Mouse (Mus musculus): ENCODE data around the gene Vill. TPM values are rescaled to one million over a fixed set of nuclear protein-coding genes. Genes with fewer than 3 reads are reported as not detected.

Gene Vill
- total and polyA plus RNA-seq, 2 experiments from 2014 or later = 2.8 to 3.8 TPM

DNA sequence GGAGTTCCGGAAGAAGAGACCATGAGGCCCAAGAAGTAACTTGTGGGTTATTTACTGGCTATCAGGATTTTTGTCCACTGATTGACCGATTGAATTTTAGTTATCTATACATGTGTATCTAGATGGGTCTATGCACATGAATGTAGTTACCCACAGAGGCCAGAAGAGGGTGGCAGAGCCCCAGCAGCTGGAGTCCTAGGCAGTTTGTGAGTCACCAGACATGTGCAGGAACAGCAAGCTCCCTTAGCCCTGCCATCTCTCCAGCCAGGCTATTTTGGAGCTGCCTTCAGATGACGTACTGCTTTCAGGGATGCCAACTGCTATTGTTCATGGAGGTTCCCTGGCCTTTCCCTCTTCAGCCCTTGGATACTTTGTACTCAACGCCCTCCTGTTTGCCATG lies 55.0 kb downstream of the Vill start:
- H3K27me3 ChIP-seq (ENCODE audit: insufficient read depth, low read length) = no peaks in the 10 kb centered on the region
- peak; percentile 43 for TF ChIP-seq CTCF (IDR thresholded peaks at IDR 0.05)
- no peak overlapping the region for H3K4me3 ChIP-seq (ENCODE audit: low read depth, low read length)
- ATAC-seq (ENCODE audit: low FRiP score) (no peak), DNase-seq (ENCODE audit: low spot score) (no peak)
- no peak overlapping the region for H3K27ac ChIP-seq (ENCODE audit: low read depth, low read length)
- H3K9ac ChIP-seq (replicated peaks; ENCODE audit: low read length, poor library complexity, severe bottlenecking) = no peak overlapping the region
- whole genome bisulfite sequencing = 84% methylated on average over 4 of the region's 4 CpGs
- 0 out of 2 replicates have a peak, but pooled peaks cover 5% of the 10 kb centered on the region for H3K4me1 ChIP-seq (ENCODE audit: insufficient read depth, low read length)
- no peaks in the 10 kb centered on the region for H3K36me3 ChIP-seq (ENCODE audit: insufficient read depth, low read length)
- H3K9me3 ChIP-seq (ENCODE audit: low read length) = no peaks in the 10 kb centered on the region
- H3K4me2 ChIP-seq (ENCODE audit: low read depth, low read length, poor library complexity, severe bottlenecking) = no peak overlapping the region

GRCm38 (mm10) chr9:119109685-119110353 lies 57.2 kb downstream of the Vill start:
- Histone ChIP-seq H3K4me3 (ENCODE audit: low read depth, low read length) (no peak overlapping the region), H3K27ac (ENCODE audit: low read depth, low read length) (no peak overlapping the region)
- no peak for ATAC-seq (ENCODE audit: low FRiP score)

DNA sequence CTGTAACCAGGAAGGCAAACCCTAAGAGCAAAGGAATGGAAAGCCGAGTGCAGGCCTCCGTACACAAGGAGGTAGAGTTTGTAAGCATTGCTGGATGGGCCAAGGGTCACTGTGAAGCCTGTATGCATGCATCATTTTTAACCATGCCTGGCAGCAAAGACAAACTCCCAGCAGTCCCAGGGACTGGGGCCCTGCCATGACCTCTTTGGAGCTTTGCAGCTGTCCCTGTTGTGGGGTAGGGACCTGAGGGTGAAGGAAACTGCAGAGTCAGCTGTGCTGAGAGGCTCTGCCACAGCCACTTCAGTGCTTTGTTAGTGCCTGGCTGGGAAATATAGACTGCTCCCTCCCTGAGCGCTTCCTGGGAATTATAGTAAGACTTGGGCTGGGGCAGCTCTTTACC lies 58.1 kb downstream of the Vill start:
- H3K36me3 ChIP-seq (ENCODE audit: insufficient read depth, low read length) = no peaks in the 10 kb centered on the region
- H3K4me3 ChIP-seq (ENCODE audit: low read depth, low read length) = no peak overlapping the region
- no peak overlapping the region for H3K4me2 ChIP-seq (ENCODE audit: low read depth, low read length, poor library complexity, severe bottlenecking)
- no peaks in the 10 kb centered on the region for H3K4me1 ChIP-seq (ENCODE audit: insufficient read depth, low read length)
- no peak overlapping the region for H3K9ac ChIP-seq (replicated peaks; ENCODE audit: low read length, poor library complexity, severe bottlenecking)
- no peak overlapping the region for H3K27ac ChIP-seq (ENCODE audit: low read depth, low read length)
- no peak for DNase-seq (ENCODE audit: low spot score)
- TF ChIP-seq CTCF (IDR thresholded peaks at IDR 0.05) = no peak
- no peaks in the 10 kb centered on the region for H3K9me3 ChIP-seq (ENCODE audit: low read length)
- 69% methylated on average over 3 of the region's 3 CpGs for WGBS
- no peaks in the 10 kb centered on the region for H3K27me3 ChIP-seq (ENCODE audit: insufficient read depth, low read length)
- no peak for ATAC-seq (ENCODE audit: low FRiP score)

More at GRCm38 (mm10) chr9:119109685-119110353, 57.2 kb downstream of the Vill start:
- WGBS = 54% methylated on average over 12 of the region's 12 CpGs
- Histone ChIP-seq H3K4me1 (ENCODE audit: insufficient read depth, low read length) (no peaks in the 10 kb centered on the region), H3K36me3 (ENCODE audit: insufficient read depth, low read length) (no peaks in the 10 kb centered on the region), H3K4me2 (ENCODE audit: low read depth, low read length, poor library complexity, severe bottlenecking) (no peak overlapping the region), H3K9me3 (ENCODE audit: low read length) (no peaks in the 10 kb centered on the region), H3K27me3 (ENCODE audit: insufficient read depth, low read length) (no peaks in the 10 kb centered on the region), H3K9ac (replicated peaks; ENCODE audit: low read length, poor library complexity, severe bottlenecking) (no peak overlapping the region)
- no peak for DNase-seq (ENCODE audit: low spot score)
- TF ChIP-seq CTCF (IDR thresholded peaks at IDR 0.05) = no peak

- Histone ChIP-seq H3K27ac (ENCODE audit: low read depth, low read length) (no peak overlapping the region), H3K9me3 (ENCODE audit: low read length) (no peaks in the 10 kb centered on the region), H3K27me3 (ENCODE audit: insufficient read depth, low read length) (no peaks in the 10 kb centered on the region), H3K4me3 (ENCODE audit: low read depth, low read length) (no peak overlapping the region), H3K9ac (replicated peaks; ENCODE audit: low read length, poor library complexity, severe bottlenecking) (no peak overlapping the region), H3K4me1 (ENCODE audit: insufficient read depth, low read length) (no peaks in the 10 kb centered on the region), H3K36me3 (ENCODE audit: insufficient read depth, low read length) (no peaks in the 10 kb centered on the region), H3K4me2 (ENCODE audit: low read depth, low read length, poor library complexity, severe bottlenecking) (no peak overlapping the region)
- ATAC-seq (ENCODE audit: low FRiP score) = no peak
- WGBS = 91% methylated on average over 17 of the region's 17 CpGs
- DNase-seq (ENCODE audit: low spot score) = no peak
- TF ChIP-seq CTCF (IDR thresholded peaks at IDR 0.05) = no peak
These were observed 62.3 kb downstream of the Vill start for GRCm38 (mm10) chr9:119114911-119115310.

DNA sequence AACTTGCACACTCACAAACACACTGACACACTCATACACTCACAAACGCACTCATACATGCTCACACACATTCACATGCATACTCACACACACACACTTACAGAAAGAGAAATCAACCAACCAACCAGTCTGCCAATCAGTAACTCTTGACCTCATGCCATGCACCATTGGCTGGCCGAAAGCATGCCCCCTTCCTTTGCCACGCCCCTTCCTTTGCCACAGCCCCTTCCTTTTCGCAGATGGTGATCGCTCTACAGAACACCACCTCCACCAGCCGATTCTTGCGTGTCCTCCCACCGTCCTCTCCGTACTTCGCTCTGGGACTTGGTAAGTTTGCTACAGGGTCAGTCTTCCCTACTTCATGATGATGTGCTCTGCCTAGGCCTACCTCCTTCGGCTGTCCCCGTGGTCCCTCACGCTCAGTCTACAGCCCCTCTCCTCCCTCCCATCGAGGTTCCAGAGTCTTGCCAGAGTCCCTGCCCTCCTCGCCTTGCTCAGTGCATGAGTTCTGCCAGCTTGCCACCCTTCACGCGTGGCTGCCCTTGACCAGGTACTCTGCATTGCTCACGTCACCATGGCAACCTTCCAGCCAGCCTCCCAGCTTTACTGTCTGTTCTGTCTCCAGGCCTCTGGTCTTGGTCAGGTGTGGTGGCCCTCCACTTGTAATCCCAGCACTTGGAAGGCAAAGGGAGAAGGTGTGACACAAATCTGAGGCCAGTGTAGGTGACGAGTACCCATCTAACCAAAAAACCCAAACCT lies 67.0 kb downstream of the Vill start:
- Histone ChIP-seq H3K9me3 (ENCODE audit: low read length) (no peaks in the 10 kb centered on the region), H3K4me2 (ENCODE audit: low read depth, low read length, poor library complexity, severe bottlenecking) (no peak overlapping the region), H3K4me1 (ENCODE audit: insufficient read depth, low read length) (no peaks in the 10 kb centered on the region), H3K27ac (ENCODE audit: low read depth, low read length) (no peak overlapping the region), H3K36me3 (ENCODE audit: insufficient read depth, low read length) (no peaks in the 10 kb centered on the region), H3K4me3 (ENCODE audit: low read depth, low read length) (no peak overlapping the region), H3K27me3 (ENCODE audit: insufficient read depth, low read length) (no peaks in the 10 kb centered on the region), H3K9ac (replicated peaks; ENCODE audit: low read length, poor library complexity, severe bottlenecking) (no peak overlapping the region)
- ATAC-seq (ENCODE audit: low FRiP score) = no peak
- WGBS = 82% methylated on average over 19 of the region's 19 CpGs
- peak; percentile 19 for DNase-seq (ENCODE audit: low spot score)
- TF ChIP-seq CTCF (IDR thresholded peaks at IDR 0.05) = no peak

- DNase-seq (ENCODE audit: low spot score) = no peak
- Histone ChIP-seq H3K9me3 (ENCODE audit: low read length) (no peaks in the 10 kb centered on the region), H3K4me2 (ENCODE audit: low read depth, low read length, poor library complexity, severe bottlenecking) (no peak overlapping the region), H3K4me3 (ENCODE audit: low read depth, low read length) (no peak overlapping the region), H3K4me1 (ENCODE audit: insufficient read depth, low read length) (no peaks in the 10 kb centered on the region), H3K36me3 (ENCODE audit: insufficient read depth, low read length) (no peaks in the 10 kb centered on the region), H3K27me3 (ENCODE audit: insufficient read depth, low read length) (no peaks in the 10 kb centered on the region), H3K9ac (replicated peaks; ENCODE audit: low read length, poor library complexity, severe bottlenecking) (no peak overlapping the region), H3K27ac (ENCODE audit: low read depth, low read length) (no peak overlapping the region)
- no peak for ATAC-seq (ENCODE audit: low FRiP score)
- WGBS = 70% methylated on average over 3 of the region's 3 CpGs
- TF ChIP-seq CTCF (IDR thresholded peaks at IDR 0.05) = no peak
These were observed 67.6 kb downstream of the Vill start for GRCm38 (mm10) chr9:119120168-119120560.

Small RNA genes lying within 50 kb of the gene (microRNA-seq; reads per million reads assigned to microRNA genes)
- 16.1 reads per million, percentile 27 among the genes with 10 or more reads in this experiment for gene Mir26a-1 (ENCODE audit: borderline number of aligned reads)

Other genes starting within 250 kb of the Vill start
- gene Ctdspl, start 126.3 kb upstream of the Vill start, total RNA-seq (2014; rRNA removed) = 9.5 and 11.9 TPM in 2 replicates
- gene Ctdspl, start 126.3 kb upstream of the Vill start, polyA plus RNA-seq (2015; fragmentation: Nextera tagmentation; extraction: Ambion mirVana) = 5.2 and 7.1 TPM in 2 replicates
- gene Plcd1, start 40.7 kb downstream of the Vill start, total RNA-seq (2014; rRNA removed) = 12.2 and 17.4 TPM in 2 replicates
- gene Plcd1, start 40.7 kb downstream of the Vill start, polyA plus RNA-seq (2015; fragmentation: Nextera tagmentation; extraction: Ambion mirVana) = 10.9 and 11.8 TPM in 2 replicates
- 2.8 and 3.3 TPM in 2 replicates for gene Dlec1, start 49.7 kb downstream of the Vill start, total RNA-seq (2014; rRNA removed)
- gene Dlec1, start 49.7 kb downstream of the Vill start, polyA plus RNA-seq (2015; fragmentation: Nextera tagmentation; extraction: Ambion mirVana) = 0.91 and 0.95 TPM in 2 replicates
- 2.8 and 2.9 TPM in 2 replicates for gene Acaa1b, start 104.3 kb downstream of the Vill start, total RNA-seq (2014; rRNA removed)
- gene Acaa1b, start 104.3 kb downstream of the Vill start, polyA plus RNA-seq (2015; fragmentation: Nextera tagmentation; extraction: Ambion mirVana) = 4.6 and 5.2 TPM in 2 replicates
- not detected in 2 replicates for gene Gm47289, start 106.4 kb downstream of the Vill start, total RNA-seq (2014; rRNA removed)
- not detected in 2 replicates for gene Gm47289, start 106.4 kb downstream of the Vill start, polyA plus RNA-seq (2015; fragmentation: Nextera tagmentation; extraction: Ambion mirVana)
- gene Slc22a13, start 156.3 kb downstream of the Vill start, total RNA-seq (2014; rRNA removed) = not detected in 2 replicates
- 0.10 TPM in 1 of 2 replicates, not detected in the other for gene Slc22a13, start 156.3 kb downstream of the Vill start, polyA plus RNA-seq (2015; fragmentation: Nextera tagmentation; extraction: Ambion mirVana)